Mouse (Mus musculus): ENCODE data around the gene Sulf2. TPM values are rescaled to one million over a fixed set of nuclear protein-coding genes. Genes with fewer than 3 reads are reported as not detected.
"Not testable (repeated sequence)": the region's sequence is repeated elsewhere in the genome, so short reads cannot be mapped to it uniquely, and the experiment has no call there.

The Sulf2 gene
- polyA plus RNA-seq, 1 experiment from 2014 or later = 37.6 TPM

- Histone ChIP-seq H3K4me3 (replicated peaks; ENCODE audit: low read length) (no peak overlapping the region), H3K9me3 (ENCODE audit: control insufficient read depth, low read length) (no peaks in the 10 kb centered on the region), H3K36me3 (ENCODE audit: control insufficient read depth, insufficient read depth) (no peaks in the 10 kb centered on the region), H3K27ac (ENCODE audit: low read length) (no peak overlapping the region), H3K4me1 (replicated peaks; ENCODE audit: control insufficient read depth, insufficient read depth, low read length) (0 out of 2 replicates have a peak, but pooled peaks cover 5% of the 10 kb centered on the region), H3K4me2 (ENCODE audit: low read length) (no peak overlapping the region), H3K27me3 (replicated peaks; ENCODE audit: control insufficient read depth, insufficient read depth, low read length) (no peaks in the 10 kb centered on the region), H3K9ac (replicated peaks; ENCODE audit: low read depth, low read length) (no peak overlapping the region)
- no peak for ATAC-seq
These were observed 63.9 kb downstream of the Sulf2 start for GRCm38 (mm10) chr2:166091599-166091998.

- Histone ChIP-seq H3K4me1 (replicated peaks; ENCODE audit: control insufficient read depth, insufficient read depth, low read length) (0 out of 2 replicates have a peak, but pooled peaks cover 5% of the 10 kb centered on the region), H3K4me2 (ENCODE audit: low read length) (no peak overlapping the region), H3K27me3 (replicated peaks; ENCODE audit: control insufficient read depth, insufficient read depth, low read length) (no peaks in the 10 kb centered on the region), H3K36me3 (ENCODE audit: control insufficient read depth, insufficient read depth) (no peaks in the 10 kb centered on the region), H3K9me3 (ENCODE audit: control insufficient read depth, low read length) (no peaks in the 10 kb centered on the region), H3K4me3 (replicated peaks; ENCODE audit: low read length) (no peak overlapping the region), H3K27ac (ENCODE audit: low read length) (no peak overlapping the region), H3K9ac (replicated peaks; ENCODE audit: low read depth, low read length) (no peak overlapping the region)
- no peak for ATAC-seq
- 50% methylated on average over 7 of the region's 7 CpGs for WGBS
These were observed 65.3 kb downstream of the Sulf2 start for GRCm38 (mm10) chr2:166090131-166090581.

GRCm38 (mm10) chr2:166088991-166089390 is 66.5 kb downstream of the Sulf2 start:
- H3K9ac ChIP-seq (replicated peaks; ENCODE audit: low read depth, low read length) = no peak overlapping the region
- no peaks in the 10 kb centered on the region for H3K9me3 ChIP-seq (ENCODE audit: control insufficient read depth, low read length)
- no peak for ATAC-seq
- H3K4me2 ChIP-seq (ENCODE audit: low read length) = no peak overlapping the region
- no peak overlapping the region for H3K4me3 ChIP-seq (replicated peaks; ENCODE audit: low read length)
- no peaks in the 10 kb centered on the region for H3K36me3 ChIP-seq (ENCODE audit: control insufficient read depth, insufficient read depth)
- H3K27ac ChIP-seq (ENCODE audit: low read length) = no peak overlapping the region
- H3K4me1 ChIP-seq (replicated peaks; ENCODE audit: control insufficient read depth, insufficient read depth, low read length) = 0 out of 2 replicates have a peak, but pooled peaks cover 5% of the 10 kb centered on the region
- no peaks in the 10 kb centered on the region for H3K27me3 ChIP-seq (replicated peaks; ENCODE audit: control insufficient read depth, insufficient read depth, low read length)
- 87% methylated on average over 9 of the region's 9 CpGs for WGBS

- H3K27ac ChIP-seq (ENCODE audit: low read length) = no peak overlapping the region
- WGBS = 89% methylated on average over 29 of the region's 29 CpGs
These were observed 68.8 kb downstream of the Sulf2 start for GRCm38 (mm10) chr2:166086457-166087233.

GRCm38 (mm10) chr2:166085780-166086179 is 69.7 kb downstream of the Sulf2 start:
- no peak overlapping the region for H3K4me2 ChIP-seq (ENCODE audit: low read length)
- no peak overlapping the region for H3K27ac ChIP-seq (ENCODE audit: low read length)
- WGBS = 97% methylated on average over 10 of the region's 10 CpGs
- H3K27me3 ChIP-seq (replicated peaks; ENCODE audit: control insufficient read depth, insufficient read depth, low read length) = no peaks in the 10 kb centered on the region
- no peaks in the 10 kb centered on the region for H3K9me3 ChIP-seq (ENCODE audit: control insufficient read depth, low read length)
- H3K36me3 ChIP-seq (ENCODE audit: control insufficient read depth, insufficient read depth) = no peaks in the 10 kb centered on the region
- H3K4me1 ChIP-seq (replicated peaks; ENCODE audit: control insufficient read depth, insufficient read depth, low read length) = 0 out of 2 replicates have a peak, but pooled peaks cover 5% of the 10 kb centered on the region
- ATAC-seq = no peak
- H3K4me3 ChIP-seq (replicated peaks; ENCODE audit: low read length) = no peak overlapping the region
- no peak overlapping the region for H3K9ac ChIP-seq (replicated peaks; ENCODE audit: low read depth, low read length)

More at GRCm38 (mm10) chr2:166086457-166087233, 68.8 kb downstream of the Sulf2 start:
- ATAC-seq = no peak
- Histone ChIP-seq H3K4me1 (replicated peaks; ENCODE audit: control insufficient read depth, insufficient read depth, low read length) (0 out of 2 replicates have a peak, but pooled peaks cover 5% of the 10 kb centered on the region), H3K9ac (replicated peaks; ENCODE audit: low read depth, low read length) (no peak overlapping the region), H3K4me3 (replicated peaks; ENCODE audit: low read length) (no peak overlapping the region), H3K9me3 (ENCODE audit: control insufficient read depth, low read length) (no peaks in the 10 kb centered on the region), H3K4me2 (ENCODE audit: low read length) (no peak overlapping the region), H3K27me3 (replicated peaks; ENCODE audit: control insufficient read depth, insufficient read depth, low read length) (no peaks in the 10 kb centered on the region), H3K36me3 (ENCODE audit: control insufficient read depth, insufficient read depth) (no peaks in the 10 kb centered on the region)

GRCm38 (mm10) chr2:166084964-166085363 is 70.5 kb downstream of the Sulf2 start:
- not testable (repeated sequence) for H3K4me2 ChIP-seq (ENCODE audit: low read length); H3K4me3 ChIP-seq (replicated peaks; ENCODE audit: low read length); H3K36me3 ChIP-seq (ENCODE audit: control insufficient read depth, insufficient read depth); H3K27me3 ChIP-seq (replicated peaks; ENCODE audit: control insufficient read depth, insufficient read depth, low read length); H3K9ac ChIP-seq (replicated peaks; ENCODE audit: low read depth, low read length); H3K4me1 ChIP-seq (replicated peaks; ENCODE audit: control insufficient read depth, insufficient read depth, low read length); H3K27ac ChIP-seq (ENCODE audit: low read length); ATAC-seq; H3K9me3 ChIP-seq (ENCODE audit: control insufficient read depth, low read length)
- WGBS = 38% methylated on average over 6 of the region's 6 CpGs

- H3K36me3 ChIP-seq (ENCODE audit: control insufficient read depth, insufficient read depth) = no peaks in the 10 kb centered on the region
- no peak overlapping the region for H3K4me3 ChIP-seq (replicated peaks; ENCODE audit: low read length)
- H3K27ac ChIP-seq (ENCODE audit: low read length) = no peak overlapping the region
- H3K4me2 ChIP-seq (ENCODE audit: low read length) = no peak overlapping the region
- H3K9ac ChIP-seq (replicated peaks; ENCODE audit: low read depth, low read length) = no peak overlapping the region
- no peaks in the 10 kb centered on the region for H3K4me1 ChIP-seq (replicated peaks; ENCODE audit: control insufficient read depth, insufficient read depth, low read length)
- ATAC-seq = no peak
- WGBS = 88% methylated on average over 7 of the region's 7 CpGs
- no peaks in the 10 kb centered on the region for H3K27me3 ChIP-seq (replicated peaks; ENCODE audit: control insufficient read depth, insufficient read depth, low read length)
- H3K9me3 ChIP-seq (ENCODE audit: control insufficient read depth, low read length) = no peaks in the 10 kb centered on the region
These were observed 71.4 kb downstream of the Sulf2 start for GRCm38 (mm10) chr2:166084111-166084510.

GRCm38 (mm10) chr2:166083542-166084031 is 71.9 kb downstream of the Sulf2 start:
- no peaks in the 10 kb centered on the region for H3K9me3 ChIP-seq (ENCODE audit: control insufficient read depth, low read length)
- no peak overlapping the region for H3K9ac ChIP-seq (replicated peaks; ENCODE audit: low read depth, low read length)

GRCm38 (mm10) chr2:166082661-166083060 is 72.8 kb downstream of the Sulf2 start:
- no peak for ATAC-seq
- H3K27me3 ChIP-seq (replicated peaks; ENCODE audit: control insufficient read depth, insufficient read depth, low read length) = no peaks in the 10 kb centered on the region
- H3K4me3 ChIP-seq (replicated peaks; ENCODE audit: low read length) = no peak overlapping the region
- no peak overlapping the region for H3K9ac ChIP-seq (replicated peaks; ENCODE audit: low read depth, low read length)
- H3K4me2 ChIP-seq (ENCODE audit: low read length) = no peak overlapping the region
- no peaks in the 10 kb centered on the region for H3K36me3 ChIP-seq (ENCODE audit: control insufficient read depth, insufficient read depth)
- no peaks in the 10 kb centered on the region for H3K4me1 ChIP-seq (replicated peaks; ENCODE audit: control insufficient read depth, insufficient read depth, low read length)
- H3K9me3 ChIP-seq (ENCODE audit: control insufficient read depth, low read length) = no peaks in the 10 kb centered on the region
- H3K27ac ChIP-seq (ENCODE audit: low read length) = no peak overlapping the region
- 87% methylated on average over 10 of the region's 10 CpGs for WGBS

More at GRCm38 (mm10) chr2:166083542-166084031, 71.9 kb downstream of the Sulf2 start:
- Histone ChIP-seq H3K4me2 (ENCODE audit: low read length) (no peak overlapping the region), H3K36me3 (ENCODE audit: control insufficient read depth, insufficient read depth) (no peaks in the 10 kb centered on the region), H3K27ac (ENCODE audit: low read length) (no peak overlapping the region), H3K4me1 (replicated peaks; ENCODE audit: control insufficient read depth, insufficient read depth, low read length) (no peaks in the 10 kb centered on the region), H3K27me3 (replicated peaks; ENCODE audit: control insufficient read depth, insufficient read depth, low read length) (no peaks in the 10 kb centered on the region), H3K4me3 (replicated peaks; ENCODE audit: low read length) (no peak overlapping the region)
- 82% methylated on average over 9 of the region's 9 CpGs for WGBS
- ATAC-seq = no peak
